Mouse (Mus musculus): Measurements from ENCODE around the gene Celsr1. TPM values are rescaled to one million over a fixed set of nuclear protein-coding genes. Genes with fewer than 3 reads are reported as not detected.
"Not testable (repeated sequence)": the region's sequence is repeated elsewhere in the genome, so short reads cannot be mapped to it uniquely, and the experiment has no call there.

Gene Celsr1
- total and polyA plus RNA-seq, 2 experiments from 2014 or later: 0.99 to 16.4 TPM

DNA sequence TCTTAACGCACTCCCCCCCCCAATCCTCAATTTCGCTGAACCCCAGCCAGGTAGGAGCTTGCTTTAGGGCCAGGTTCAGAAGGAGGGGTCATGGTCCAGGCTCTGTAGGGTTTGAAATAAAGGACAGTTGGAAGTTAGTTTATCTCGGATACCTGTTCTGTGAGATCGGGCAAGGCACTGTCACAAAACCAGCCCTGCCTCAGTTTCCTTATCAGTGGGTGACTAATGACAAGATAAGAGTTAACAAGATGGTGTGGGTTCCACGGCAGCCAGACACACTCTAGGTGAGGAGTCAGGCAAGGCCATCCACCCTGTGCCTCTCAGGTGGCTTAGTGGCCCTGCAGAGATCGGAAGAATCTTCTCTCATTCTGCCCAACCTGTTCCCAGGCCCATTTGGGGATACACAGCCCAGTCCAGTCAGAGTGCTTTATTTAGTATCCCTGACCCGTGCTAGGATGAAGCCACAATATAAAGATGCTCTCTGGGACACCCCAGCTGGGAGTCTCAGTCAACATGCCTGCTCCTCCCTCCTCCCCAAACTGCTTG, 26.3 kb upstream of the Celsr1 start:
- peak overlapping the region; percentile 82 for H3K4me3 ChIP-seq (ENCODE audit: low read length)
- H3K4me2 ChIP-seq (ENCODE audit: low read depth, low read length): peak overlapping the region; percentile 93
- no peaks in the 10 kb centered on the region for H3K27me3 ChIP-seq (ENCODE audit: insufficient read depth, low read length)
- H3K9ac ChIP-seq (replicated peaks; ENCODE audit: low read length): peak overlapping the region; percentile 97; the same call in 1 of the 2 replicates
- no peak overlapping the region; the same call in 1 of the 2 replicates for H3K27ac ChIP-seq
- no peaks in the 10 kb centered on the region for H3K36me3 ChIP-seq (ENCODE audit: insufficient read depth, low read length)
- H3K9me3 ChIP-seq (ENCODE audit: low read length): no peaks in the 10 kb centered on the region
- 66% methylated on average over 7 of the region's 7 CpGs for WGBS
- no peak for ATAC-seq
- DNase-seq (ENCODE audit: low spot score): no peak
- TF ChIP-seq CTCF (IDR thresholded peaks at IDR 0.05; ENCODE audit: low read depth): no peak
- peaks cover 43% of the 10 kb centered on the region for H3K4me1 ChIP-seq (ENCODE audit: insufficient read depth, low read length)

DNA sequence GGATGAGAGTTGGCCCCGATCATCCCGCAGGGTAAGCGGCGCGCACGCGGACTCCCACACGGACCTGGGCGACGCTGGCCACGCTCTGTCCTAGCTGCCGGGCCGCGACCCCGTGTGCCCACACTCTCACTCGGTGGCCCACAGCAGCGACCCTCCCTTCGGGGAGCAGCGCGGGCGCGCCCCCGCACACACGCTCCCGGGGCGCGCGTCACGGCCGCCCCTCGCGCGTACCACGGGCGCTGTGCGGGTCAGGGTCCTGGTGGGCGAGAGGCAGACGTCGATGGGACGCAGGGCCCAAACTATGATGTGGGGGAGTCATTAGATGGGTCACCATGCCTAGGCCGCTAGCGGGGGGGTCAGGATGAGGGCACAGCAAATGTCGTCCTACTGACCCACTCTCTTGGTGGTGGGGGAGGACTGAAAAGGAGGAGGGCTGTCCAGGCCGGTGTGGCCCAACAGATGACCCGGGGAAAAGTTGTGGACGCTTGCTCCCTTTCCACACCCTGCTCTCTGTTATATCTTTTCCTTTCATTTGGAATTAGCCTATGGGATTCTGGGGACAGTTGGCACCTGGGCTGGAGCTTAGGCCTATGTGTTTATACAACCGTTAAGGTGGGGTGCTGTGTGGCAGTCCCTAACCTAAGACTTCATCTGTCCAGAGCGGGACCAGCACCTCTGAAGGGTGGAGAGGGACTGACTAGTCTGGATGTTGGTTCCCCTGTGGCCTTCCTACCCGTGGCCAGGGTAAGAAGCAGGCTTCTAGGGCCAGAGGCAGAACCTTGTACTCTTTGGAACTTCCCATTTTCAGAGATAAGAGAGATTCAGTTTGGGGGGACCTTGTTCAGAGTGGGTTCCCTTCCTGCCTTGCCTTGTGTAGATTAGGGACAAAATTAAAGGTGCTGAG, 25.6 kb upstream of the Celsr1 start:
- Histone ChIP-seq H3K4me2 (ENCODE audit: low read depth, low read length) (peak overlapping the region; percentile 93), H3K27ac (peak overlapping the region; percentile 95), H3K9me3 (ENCODE audit: low read length) (no peaks in the 10 kb centered on the region), H3K36me3 (ENCODE audit: insufficient read depth, low read length) (no peaks in the 10 kb centered on the region), H3K9ac (replicated peaks; ENCODE audit: low read length) (peak overlapping the region; percentile 97), H3K27me3 (ENCODE audit: insufficient read depth, low read length) (no peaks in the 10 kb centered on the region), H3K4me3 (ENCODE audit: low read length) (peak overlapping the region; percentile 82), H3K4me1 (ENCODE audit: insufficient read depth, low read length) (peaks cover 43% of the 10 kb centered on the region)
- peak; percentile 69 for DNase-seq (ENCODE audit: low spot score)
- under 1% methylated on average over 42 of the region's 49 CpGs for WGBS
- TF ChIP-seq CTCF (IDR thresholded peaks at IDR 0.05; ENCODE audit: low read depth): no peak
- peak; percentile 66 for ATAC-seq

DNA sequence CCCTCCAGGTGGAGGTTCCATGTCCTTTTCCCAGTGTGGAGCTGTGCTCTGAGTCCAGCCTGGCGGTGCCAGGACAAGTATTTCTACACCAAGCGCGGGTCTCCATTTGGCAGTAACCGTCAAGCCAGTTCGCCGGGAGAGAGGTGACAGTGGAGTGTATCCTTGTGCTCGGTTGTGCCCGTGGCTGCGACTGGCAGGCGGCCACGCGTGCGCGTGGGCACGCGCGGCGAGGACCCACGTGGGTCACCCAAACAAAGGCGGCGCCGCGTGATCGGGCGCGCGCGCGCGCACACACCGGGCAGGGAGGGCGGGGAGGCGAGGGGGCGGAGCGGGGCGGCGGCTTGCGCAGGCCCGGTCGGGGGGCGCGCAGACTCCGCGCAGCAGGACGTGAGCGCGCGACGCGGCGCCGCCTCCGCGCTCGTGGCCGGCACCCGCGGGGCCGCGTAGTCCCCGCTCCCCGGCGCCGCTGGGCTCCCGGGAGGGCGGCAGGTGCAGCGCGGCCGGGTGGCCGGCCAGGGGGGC, 24.9 kb upstream of the Celsr1 start:
- Histone ChIP-seq H3K9me3 (ENCODE audit: low read length) (no peaks in the 10 kb centered on the region), H3K4me1 (ENCODE audit: insufficient read depth, low read length) (peaks cover 43% of the 10 kb centered on the region), H3K27me3 (ENCODE audit: insufficient read depth, low read length) (no peaks in the 10 kb centered on the region), H3K27ac (peak overlapping the region; percentile 95), H3K36me3 (ENCODE audit: insufficient read depth, low read length) (no peaks in the 10 kb centered on the region), H3K9ac (replicated peaks; ENCODE audit: low read length) (peak overlapping the region; percentile 97), H3K4me2 (ENCODE audit: low read depth, low read length) (peak overlapping the region; percentile 93), H3K4me3 (ENCODE audit: low read length) (peak overlapping the region; percentile 82)
- ATAC-seq (peak; percentile 77), DNase-seq (ENCODE audit: low spot score) (peak; percentile 97)
- 0% methylated on average over 53 of the region's 70 CpGs for WGBS
- no peak for TF ChIP-seq CTCF (IDR thresholded peaks at IDR 0.05; ENCODE audit: low read depth)

DNA sequence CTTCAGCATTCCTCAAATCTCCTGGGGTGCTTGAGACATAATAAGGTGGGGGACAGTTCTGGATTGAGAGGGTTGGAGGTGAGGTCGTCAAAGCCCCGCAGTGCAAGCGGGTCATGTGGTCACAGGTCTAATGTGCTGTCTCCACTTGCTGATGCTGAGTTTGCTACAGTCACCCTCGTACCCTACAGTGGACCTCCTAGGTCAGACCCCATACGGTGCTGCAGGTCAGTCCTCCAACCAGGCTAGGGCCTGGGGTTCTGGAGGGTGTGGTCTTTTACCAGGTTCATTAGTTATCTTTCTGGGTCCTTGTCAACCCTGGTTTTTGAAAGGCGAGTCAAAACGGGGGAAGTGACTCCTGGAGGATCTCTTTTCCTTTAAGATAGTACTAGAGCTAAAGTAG, 24.3 kb upstream of the Celsr1 start:
- Histone ChIP-seq H3K36me3 (ENCODE audit: insufficient read depth, low read length) (no peaks in the 10 kb centered on the region), H3K4me3 (ENCODE audit: low read length) (peak overlapping the region; percentile 82), H3K4me2 (ENCODE audit: low read depth, low read length) (peak overlapping the region; percentile 93), H3K9ac (replicated peaks; ENCODE audit: low read length) (peak overlapping the region; percentile 97; the same call in 1 of the 2 replicates), H3K27me3 (ENCODE audit: insufficient read depth, low read length) (no peaks in the 10 kb centered on the region), H3K4me1 (ENCODE audit: insufficient read depth, low read length) (peaks cover 42% of the 10 kb centered on the region), H3K27ac (peak overlapping the region; percentile 95), H3K9me3 (ENCODE audit: low read length) (no peaks in the 10 kb centered on the region)
- TF ChIP-seq CTCF (IDR thresholded peaks at IDR 0.05; ENCODE audit: low read depth): no peak
- DNase-seq (ENCODE audit: low spot score): no peak
- peak; percentile 41 for ATAC-seq
- 8% methylated on average over 7 of the region's 7 CpGs for WGBS

DNA sequence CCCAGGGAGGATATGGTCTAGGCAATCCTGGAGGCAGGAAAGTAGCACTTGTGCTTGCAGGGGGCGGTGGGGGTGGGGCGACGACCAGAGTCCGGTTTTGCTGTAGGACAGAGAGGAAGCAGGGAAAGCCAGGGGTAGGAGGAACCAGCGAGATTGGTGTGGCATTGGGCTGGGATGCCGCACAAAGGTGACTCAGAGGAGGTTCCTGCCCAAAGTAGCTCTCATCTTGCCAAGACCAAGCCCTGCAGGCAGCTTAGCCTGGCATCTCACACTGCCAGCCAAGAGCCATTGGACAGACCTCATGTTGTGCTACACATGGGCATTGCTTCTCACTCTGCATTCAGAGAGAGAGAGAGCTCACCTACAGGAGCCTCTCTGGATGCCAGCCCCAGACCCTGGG, 23.8 kb upstream of the Celsr1 start, which contains the start of gene Gramd4:
Gramd4 (plus strand) TSS at position 283 of the 400 bp plus-strand sequence.
- Histone ChIP-seq H3K36me3 (ENCODE audit: insufficient read depth, low read length) (no peaks in the 10 kb centered on the region), H3K4me2 (ENCODE audit: low read depth, low read length) (peak within 1 kb of the TSS; percentile 93), H3K4me1 (ENCODE audit: insufficient read depth, low read length) (peaks cover 37% of the 10 kb centered on the region), H3K9ac (replicated peaks; ENCODE audit: low read length) (peak within 1 kb of the TSS; percentile 97), H3K27me3 (ENCODE audit: insufficient read depth, low read length) (no peaks in the 10 kb centered on the region), H3K9me3 (ENCODE audit: low read length) (no peaks in the 10 kb centered on the region), H3K4me3 (ENCODE audit: low read length) (peak within 1 kb of the TSS; percentile 82), H3K27ac (peak within 1 kb of the TSS; percentile 95)
- ATAC-seq (no peak), DNase-seq (ENCODE audit: low spot score) (no peak)
- TF ChIP-seq CTCF (IDR thresholded peaks at IDR 0.05; ENCODE audit: low read depth): no peak
- 21% methylated on average over 6 of the region's 6 CpGs for WGBS

DNA sequence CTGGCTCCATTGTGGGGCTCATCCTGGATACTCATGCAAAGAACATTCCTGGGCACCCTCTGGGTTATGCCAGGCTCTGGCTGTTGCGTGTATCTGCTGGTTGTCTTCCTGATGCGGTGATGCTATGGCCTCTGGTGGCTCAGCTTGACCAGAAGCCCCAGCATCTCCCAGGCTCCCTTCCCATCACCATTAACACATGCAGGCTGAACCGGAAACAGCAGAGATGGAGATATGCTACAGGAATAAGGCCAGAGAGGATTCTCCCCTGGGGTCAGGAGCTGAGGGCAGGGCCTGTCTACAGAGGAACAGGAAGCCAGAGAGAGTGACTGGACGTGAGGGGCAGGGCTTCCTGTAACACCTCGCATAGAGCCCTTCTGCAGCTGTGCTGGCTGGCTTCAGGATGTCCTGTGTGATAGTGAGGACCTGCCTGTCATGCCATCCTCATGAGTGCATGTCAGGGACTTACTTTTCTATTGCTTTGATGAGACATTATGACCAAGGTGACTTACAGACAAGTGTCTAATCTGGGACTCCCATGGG, 22.7 kb upstream of the Celsr1 start:
- Histone ChIP-seq H3K4me1 (ENCODE audit: insufficient read depth, low read length) (peaks cover 26% of the 10 kb centered on the region), H3K36me3 (ENCODE audit: insufficient read depth, low read length) (no peaks in the 10 kb centered on the region), H3K9me3 (ENCODE audit: low read length) (no peaks in the 10 kb centered on the region), H3K9ac (replicated peaks; ENCODE audit: low read length) (no peak overlapping the region), H3K27ac (no peak overlapping the region), H3K27me3 (ENCODE audit: insufficient read depth, low read length) (no peaks in the 10 kb centered on the region), H3K4me3 (ENCODE audit: low read length) (no peak overlapping the region), H3K4me2 (ENCODE audit: low read depth, low read length) (no peak overlapping the region)
- DNase-seq (ENCODE audit: low spot score): no peak
- 84% methylated on average over 5 of the region's 5 CpGs for WGBS
- no peak for ATAC-seq
- no peak for TF ChIP-seq CTCF (IDR thresholded peaks at IDR 0.05; ENCODE audit: low read depth)

DNA sequence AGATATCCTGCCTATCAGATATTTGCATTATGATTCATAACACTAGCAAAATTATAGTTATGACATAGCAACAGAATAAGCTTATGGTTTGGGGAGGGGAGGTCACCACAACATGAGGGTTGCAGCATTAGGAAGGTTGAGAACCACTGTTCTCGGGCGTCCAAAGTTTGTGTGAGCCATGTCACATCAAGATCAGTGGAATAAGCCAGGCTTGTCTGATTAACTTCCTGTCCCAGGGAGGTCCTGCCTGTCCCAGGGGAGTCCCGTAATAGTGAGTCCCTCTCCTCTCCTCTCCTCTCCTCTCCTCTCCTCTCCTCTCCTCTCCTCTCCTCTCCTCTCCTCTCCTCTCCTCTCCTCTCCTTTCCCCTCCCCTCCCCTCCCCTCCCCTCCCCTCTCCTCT, 21.3 kb upstream of the Celsr1 start:
- not testable (repeated sequence) for DNase-seq (ENCODE audit: low spot score); H3K4me3 ChIP-seq (ENCODE audit: low read length); H3K27ac ChIP-seq; H3K9ac ChIP-seq (replicated peaks; ENCODE audit: low read length); H3K4me2 ChIP-seq (ENCODE audit: low read depth, low read length); H3K9me3 ChIP-seq (ENCODE audit: low read length); H3K36me3 ChIP-seq (ENCODE audit: insufficient read depth, low read length); H3K27me3 ChIP-seq (ENCODE audit: insufficient read depth, low read length); ATAC-seq
- WGBS: 84% methylated on average over 3 of the region's 3 CpGs
- H3K4me1 ChIP-seq (ENCODE audit: insufficient read depth, low read length): peaks cover 12% of the 10 kb centered on the region
